Mouse (Mus musculus) intestine, embryonic 15.5 days (tissue): Measurements from ENCODE around the gene Lingo3. TPM values are rescaled to one million over a fixed set of nuclear protein-coding genes. Genes with fewer than 3 reads are reported as not detected.

Experiments
- ATAC-seq: fragments of 200-750 bp; cut with Nextera tagmentation; 2 replicates; pipeline ENCODE4 v1.8.0; 2017; ENCODE audit warnings: moderate TSS enrichment, moderate library complexity
- H3K27ac ChIP-seq: fragments of 300-500 bp; sonication (generic); 2 replicates; pipeline ENCODE4 v1.5.1; 2015; ENCODE audit warnings: mild to moderate bottlenecking, inconsistent platforms
- H3K27me3 ChIP-seq: fragments of 300-500 bp; sonication (generic); replicated peaks from 2 replicates; pipeline ENCODE4 v1.6.1; 2015; ENCODE audit warnings: inconsistent platforms
- H3K36me3 ChIP-seq: fragments of 300-500 bp; sonication (generic); 2 replicates; pipeline ENCODE4 v1.6.1; 2015; ENCODE audit warnings: inconsistent platforms
- H3K4me1 ChIP-seq: fragments of 300-500 bp; sonication (generic); replicated peaks from 2 replicates; pipeline ENCODE4 v1.6.1; 2015; ENCODE audit warnings: inconsistent platforms
- H3K4me2 ChIP-seq: fragments of 300-500 bp; sonication (generic); replicated peaks from 2 replicates; pipeline ENCODE4 v1.6.1; 2015; ENCODE audit warnings: mild to moderate bottlenecking, inconsistent platforms
- H3K4me3 ChIP-seq: fragments of 300-500 bp; sonication (generic); replicated peaks from 2 replicates; pipeline ENCODE4 v1.5.1; 2015; ENCODE audit warnings: inconsistent platforms
- H3K9ac ChIP-seq: fragments of 300-500 bp; sonication (generic); 2 replicates; pipeline ENCODE4 v1.6.1; 2015; ENCODE audit warnings: inconsistent platforms
- H3K9me3 ChIP-seq: fragments of 300-500 bp; sonication (generic); 2 replicates; pipeline ENCODE4 v1.6.1; 2016; ENCODE audit warnings: inconsistent platforms
- WGBS: fragments of 180-500 bp; shearing (Covaris S2); methylation state at CpG from one replicate; pipeline ENCODE4 v1.1.7; 2015; 5-methylcytosine and 5-hydroxymethylcytosine counted together
- polyA plus RNA-seq: library from polyadenylated mRNA; unstranded; fragments of >200 nt; fragmentation: Nextera tagmentation; extraction: Ambion mirVana; gene quantifications from 2 replicates; pipeline ENCODE4 v1.2.1, GENCODE M21; 2015

The Lingo3 gene
- polyA plus RNA-seq, 1 experiment from 2014 or later, result 0.09 TPM

GRCm38 (mm10) chr10:80813366-80813765 lies 30.5 kb downstream of the Lingo3 start, which contains the start of gene Jsrp1:
Jsrp1 (minus strand) TSS chr10:80813498.
- H3K27me3 ChIP-seq, result peaks cover 14% of the 10 kb centered on the region; the same call in 1 of the 2 replicates
- H3K27ac ChIP-seq, result no peak within 1 kb of the TSS
- peak within 1 kb of the TSS; percentile 10; the same call in 1 of the 2 replicates for H3K9ac ChIP-seq
- H3K9me3 ChIP-seq, result no peaks in the 10 kb centered on the region
- peaks cover 14% of the 10 kb centered on the region for H3K4me1 ChIP-seq
- H3K36me3 ChIP-seq, result no peaks in the 10 kb centered on the region
- WGBS, result 71% methylated on average over 4 of the region's 4 CpGs
- no peak for ATAC-seq
- no peak within 1 kb of the TSS for H3K4me2 ChIP-seq
- no peak within 1 kb of the TSS for H3K4me3 ChIP-seq

GRCm38 (mm10) chr10:80812391-80813041 lies 31.3 kb downstream of the Lingo3 start:
- peak overlapping the region; percentile 10; the same call in 1 of the 2 replicates for H3K9ac ChIP-seq
- ATAC-seq, result no peak

GRCm38 (mm10) chr10:80810084-80810483 lies 33.8 kb downstream of the Lingo3 start:
- H3K4me3 ChIP-seq, result no peak overlapping the region
- ATAC-seq, result no peak

More at GRCm38 (mm10) chr10:80812391-80813041, 31.3 kb downstream of the Lingo3 start:
- H3K4me1 ChIP-seq, result peaks cover 23% of the 10 kb centered on the region
- no peak overlapping the region for H3K4me3 ChIP-seq
- WGBS, result 32% methylated on average over 5 of the region's 5 CpGs
- no peaks in the 10 kb centered on the region for H3K36me3 ChIP-seq
- no peaks in the 10 kb centered on the region for H3K9me3 ChIP-seq
- H3K27ac ChIP-seq, result no peak overlapping the region
- no peak overlapping the region for H3K4me2 ChIP-seq
- H3K27me3 ChIP-seq, result peaks cover 18% of the 10 kb centered on the region; the same call in 1 of the 2 replicates

GRCm38 (mm10) chr10:80808985-80809632 lies 34.7 kb downstream of the Lingo3 start:
- Histone ChIP-seq H3K4me1 (peaks cover 42% of the 10 kb centered on the region), H3K4me2 (peak overlapping the region; percentile 50), H3K36me3 (peaks cover 10% of the 10 kb centered on the region), H3K9me3 (no peaks in the 10 kb centered on the region), H3K9ac (peak overlapping the region; percentile 27; the same call in 1 of the 2 replicates), H3K27me3 (peaks cover 21% of the 10 kb centered on the region; the same call in 1 of the 2 replicates), H3K27ac (no peak overlapping the region), H3K4me3 (peak overlapping the region; percentile 16)
- no peak for ATAC-seq
- 12% methylated on average over 18 of the region's 18 CpGs for WGBS

More at GRCm38 (mm10) chr10:80810084-80810483, 33.8 kb downstream of the Lingo3 start:
- Histone ChIP-seq H3K36me3 (peaks cover under 1% of the 10 kb centered on the region; the same call in 1 of the 2 replicates), H3K4me1 (peaks cover 37% of the 10 kb centered on the region), H3K27me3 (peaks cover 21% of the 10 kb centered on the region; the same call in 1 of the 2 replicates), H3K27ac (no peak overlapping the region), H3K4me2 (peak overlapping the region; percentile 27), H3K9ac (no peak overlapping the region), H3K9me3 (no peaks in the 10 kb centered on the region)
- 8% methylated on average over 20 of the region's 20 CpGs for WGBS

GRCm38 (mm10) chr10:80808099-80808984 lies 35.5 kb downstream of the Lingo3 start:
- no peaks in the 10 kb centered on the region for H3K9me3 ChIP-seq
- H3K4me1 ChIP-seq, result peaks cover 42% of the 10 kb centered on the region
- peaks cover 19% of the 10 kb centered on the region; the same call in 1 of the 2 replicates for H3K27me3 ChIP-seq
- H3K27ac ChIP-seq, result no peak overlapping the region
- H3K4me2 ChIP-seq, result peak overlapping the region; percentile 91
- no peak for ATAC-seq
- H3K9ac ChIP-seq, result peak overlapping the region; percentile 27; the same call in 1 of the 2 replicates
- peaks cover 18% of the 10 kb centered on the region for H3K36me3 ChIP-seq
- 25% methylated on average over 40 of the region's 40 CpGs for WGBS
- H3K4me3 ChIP-seq, result peak overlapping the region; percentile 16

- peak; percentile 67 for ATAC-seq
- Histone ChIP-seq H3K9me3 (no peaks in the 10 kb centered on the region), H3K36me3 (peaks cover 30% of the 10 kb centered on the region), H3K27me3 (peaks cover 17% of the 10 kb centered on the region; the same call in 1 of the 2 replicates), H3K9ac (peak overlapping the region; percentile 61), H3K4me1 (peaks cover 42% of the 10 kb centered on the region), H3K4me2 (peak overlapping the region; percentile 91), H3K4me3 (peak overlapping the region; percentile 43), H3K27ac (peak overlapping the region; percentile 82)
- 1% methylated on average over 58 of the region's 58 CpGs for WGBS
Observed at GRCm38 (mm10) chr10:80807057-80807627, 36.7 kb downstream of the Lingo3 start.

- H3K27ac ChIP-seq, result peak overlapping the region; percentile 82
Observed at GRCm38 (mm10) chr10:80806341-80807056, 37.3 kb downstream of the Lingo3 start.

GRCm38 (mm10) chr10:80805925-80806324 lies 37.9 kb downstream of the Lingo3 start:
- no peak overlapping the region for H3K4me3 ChIP-seq
- H3K4me2 ChIP-seq, result no peak overlapping the region
- H3K9ac ChIP-seq, result 0 out of 2 replicates have a peak overlapping the region, but pooled peaks have one; percentile 61
- no peaks in the 10 kb centered on the region for H3K9me3 ChIP-seq
- 23% methylated on average over 3 of the region's 3 CpGs for WGBS
- H3K4me1 ChIP-seq, result peaks cover 42% of the 10 kb centered on the region
- no peak overlapping the region for H3K27ac ChIP-seq
- peaks cover 17% of the 10 kb centered on the region; the same call in 1 of the 2 replicates for H3K27me3 ChIP-seq
- peaks cover 42% of the 10 kb centered on the region for H3K36me3 ChIP-seq
- peak; percentile 62 for ATAC-seq

More at GRCm38 (mm10) chr10:80806341-80807056, 37.3 kb downstream of the Lingo3 start:
- Histone ChIP-seq H3K27me3 (peaks cover 17% of the 10 kb centered on the region; the same call in 1 of the 2 replicates), H3K4me2 (peak overlapping the region; percentile 91), H3K9me3 (no peaks in the 10 kb centered on the region), H3K4me3 (peak overlapping the region; percentile 43), H3K4me1 (peaks cover 42% of the 10 kb centered on the region), H3K9ac (peak overlapping the region; percentile 61), H3K36me3 (peaks cover 37% of the 10 kb centered on the region)
- no peak for ATAC-seq
- WGBS, result 51% methylated on average over 34 of the region's 34 CpGs

- Histone ChIP-seq H3K27me3 (peaks cover 15% of the 10 kb centered on the region; the same call in 1 of the 2 replicates), H3K4me1 (peaks cover 42% of the 10 kb centered on the region), H3K36me3 (peaks cover 43% of the 10 kb centered on the region), H3K9me3 (no peaks in the 10 kb centered on the region), H3K4me2 (no peak overlapping the region), H3K4me3 (no peak overlapping the region), H3K9ac (no peak overlapping the region), H3K27ac (no peak overlapping the region)
- ATAC-seq, result no peak
- 74% methylated on average over 5 of the region's 5 CpGs for WGBS
Observed at GRCm38 (mm10) chr10:80805322-80805721, 38.5 kb downstream of the Lingo3 start.

- Histone ChIP-seq H3K27me3 (peaks cover 15% of the 10 kb centered on the region; the same call in 1 of the 2 replicates), H3K9me3 (no peaks in the 10 kb centered on the region), H3K9ac (0 out of 2 replicates have a peak within 1 kb of the TSS, but pooled peaks have one; percentile 61), H3K27ac (no peak within 1 kb of the TSS), H3K36me3 (peaks cover 46% of the 10 kb centered on the region), H3K4me3 (no peak within 1 kb of the TSS), H3K4me2 (no peak within 1 kb of the TSS), H3K4me1 (peaks cover 43% of the 10 kb centered on the region)
- 64% methylated on average over 6 of the region's 6 CpGs for WGBS
- ATAC-seq, result no peak
Observed at GRCm38 (mm10) chr10:80804916-80805315, 38.9 kb downstream of the Lingo3 start, which contains the start of gene Amh. Amh (plus strand) TSS chr10:80805243.

GRCm38 (mm10) chr10:80804340-80804739 lies 39.5 kb downstream of the Lingo3 start:
- Histone ChIP-seq H3K4me2 (no peak overlapping the region), H3K9me3 (no peaks in the 10 kb centered on the region), H3K27me3 (peaks cover 14% of the 10 kb centered on the region; the same call in 1 of the 2 replicates), H3K4me3 (no peak overlapping the region), H3K36me3 (peaks cover 46% of the 10 kb centered on the region), H3K4me1 (peaks cover 46% of the 10 kb centered on the region), H3K27ac (no peak overlapping the region), H3K9ac (no peak overlapping the region)
- 100% methylated on average over 2 of the region's 2 CpGs for WGBS
- ATAC-seq, result no peak
